Mouse (Mus musculus) MEL (cell line): ENCODE data around the gene Neu2.

Experiments used
- GATA1 ChIP-seq: IDR thresholded peaks from 2 replicates; pipeline ENCODE4 v1.6.1; 2011; ENCODE audit warnings: low read depth, low read length, improper control_type of control experiment
- MYB ChIP-seq: IDR thresholded peaks from 2 replicates; pipeline ENCODE4 v1.6.1; 2011; ENCODE audit warnings: mild to moderate bottlenecking, low read depth, low read length, improper control_type of control experiment
- RCOR1 ChIP-seq: IDR thresholded peaks from 2 replicates; pipeline ENCODE4 v1.6.1; 2012; ENCODE audit warnings: low read depth, mild to moderate bottlenecking, inconsistent platforms, low read length, improper control_type of control experiment

- TF ChIP-seq MYB (no peak), RCOR1 (no peak), GATA1 (no peak)
Observed at GRCm38 (mm10) chr1:87573261-87573660, 63.6 kb downstream of the Neu2 start.
